Mouse (Mus musculus) MEL (cell line): ENCODE measurements at regions not wholly inside any gene's neighbourhood (a gene's known extent, or its start where the extent isn't known, plus 50 kb on each side); places are given as distances from the start of the nearest gene placed in this dataset.

Experiments
- CTCF ChIP-seq, 3 experiments: IDR thresholded peaks in 2 of 3; conservative IDR thresholded peaks in 1 of 3; 2 replicates each; pipeline ENCODE4 v1.5.1; 2011 to 2012; ENCODE audit warnings: low read length in 3 of 3, low read depth in 2 of 3, mild to moderate bottlenecking in 2 of 3, improper control_type of control experiment in 1 of 3, inconsistent platforms in 1 of 3, mixed read lengths in 1 of 3, moderate library complexity in 1 of 3; ENCODE audit not compliant: control insufficient read depth in 1 of 3, insufficient read depth in 1 of 3, poor library complexity in 1 of 3, severe bottlenecking in 1 of 3
- ELF1 ChIP-seq: IDR thresholded peaks from 2 replicates; pipeline ENCODE4 v1.6.1; 2014; ENCODE audit warnings: low read depth, mild to moderate bottlenecking, inconsistent platforms, low read length, improper control_type of control experiment, moderate library complexity
- RCOR1 ChIP-seq: IDR thresholded peaks from 2 replicates; pipeline ENCODE4 v1.6.1; 2012; ENCODE audit warnings: low read depth, mild to moderate bottlenecking, inconsistent platforms, low read length, improper control_type of control experiment
- ZNF384 ChIP-seq: IDR thresholded peaks from 2 replicates; pipeline ENCODE4 v1.6.1; 2012; ENCODE audit warnings: low read depth, mild to moderate bottlenecking, inconsistent platforms, low read length, improper control_type of control experiment

DNA sequence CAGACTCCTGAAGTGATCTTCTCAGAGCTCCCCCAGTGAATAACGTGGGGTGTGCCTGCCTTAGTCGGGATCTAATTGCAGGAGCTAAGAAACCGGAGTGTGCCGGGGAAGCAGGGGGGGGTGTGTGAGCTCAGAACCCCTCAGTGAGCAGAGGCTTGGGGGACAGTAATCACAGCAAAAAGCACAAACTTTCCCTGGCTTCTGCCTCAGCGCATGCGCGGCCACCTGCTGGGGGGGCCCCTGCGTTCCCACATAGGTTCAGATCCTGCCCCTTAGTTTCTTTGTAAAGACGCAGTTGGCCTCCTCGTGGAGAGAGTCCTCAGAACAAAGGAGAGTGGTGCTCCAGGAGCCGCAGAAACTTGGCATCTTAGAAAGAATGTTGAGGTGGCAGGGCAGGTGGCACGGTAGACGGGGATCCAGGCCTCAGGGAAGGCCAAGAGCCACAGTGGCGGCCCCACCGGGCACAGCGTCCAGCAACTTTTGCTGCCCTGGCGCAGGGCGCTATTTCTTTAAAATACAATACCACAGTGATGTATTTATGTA lies 429.7 kb downstream of the Zfp536 start:
- no peak for TF ChIP-seq ZNF384
- TF ChIP-seq RCOR1: no peak
- TF ChIP-seq CTCF (IDR thresholded peaks at IDR 0.05 in 2 of 3, conservative IDR thresholded peaks at IDR 0.05 in 1 of 3; ENCODE audit: control insufficient read depth in 1 of 3, insufficient read depth in 1 of 3, low read depth in 2 of 3, low read length in 3 of 3, poor library complexity in 1 of 3, severe bottlenecking in 1 of 3): no peak
- no peak for TF ChIP-seq ELF1
